Mouse (Mus musculus) liver, embryonic 15.5 days (tissue): Measurements from ENCODE around the gene Nid2. TPM values are rescaled to one million over a fixed set of nuclear protein-coding genes. Genes with fewer than 3 reads are reported as not detected.

Experiments used
- ATAC-seq: fragments of 200-750 bp; cut with Nextera tagmentation; 2 replicates; pipeline ENCODE4 v1.8.0; 2017; ENCODE audit warnings: moderate number of reproducible peaks, mild to moderate bottlenecking, moderate library complexity; ENCODE audit not compliant: insufficient read depth
- H3K27ac ChIP-seq: fragments of 300-500 bp; sonication (generic); replicated peaks from 2 replicates; pipeline ENCODE4 v1.5.1; 2015; ENCODE audit warnings: mild to moderate bottlenecking, inconsistent platforms
- H3K27me3 ChIP-seq: fragments of 300-500 bp; sonication (generic); 2 replicates; pipeline ENCODE4 v1.6.1; 2015; ENCODE audit warnings: mild to moderate bottlenecking, inconsistent platforms
- H3K36me3 ChIP-seq: fragments of 300-500 bp; sonication (generic); replicated peaks from 2 replicates; pipeline ENCODE4 v1.6.1; 2015; ENCODE audit warnings: moderate library complexity, mild to moderate bottlenecking, inconsistent platforms
- H3K4me1 ChIP-seq: fragments of 300-500 bp; sonication (generic); replicated peaks from 2 replicates; pipeline ENCODE4 v1.6.1; 2015; ENCODE audit warnings: inconsistent platforms
- H3K4me2 ChIP-seq: fragments of 300-500 bp; sonication (generic); 2 replicates; pipeline ENCODE4 v1.6.1; 2015; ENCODE audit warnings: moderate library complexity, mild to moderate bottlenecking, inconsistent platforms
- H3K4me3 ChIP-seq: fragments of 300-500 bp; sonication (generic); replicated peaks from 2 replicates; pipeline ENCODE4 v1.5.1; 2015; ENCODE audit warnings: mild to moderate bottlenecking, inconsistent platforms
- H3K9ac ChIP-seq: fragments of 300-500 bp; sonication (generic); 2 replicates; pipeline ENCODE4 v1.6.1; 2015; ENCODE audit warnings: moderate library complexity, mild to moderate bottlenecking, inconsistent platforms
- H3K9me3 ChIP-seq: fragments of 300-500 bp; sonication (generic); replicated peaks from 2 replicates; pipeline ENCODE4 v1.6.1; 2016; ENCODE audit warnings: inconsistent platforms
- WGBS: fragments of 180-500 bp; shearing (Covaris S2); methylation state at CpG from one replicate; pipeline ENCODE4 v1.1.7; 2015; ENCODE audit warnings: mixed read lengths; ENCODE audit not compliant: insufficient replicate concordance; 5-methylcytosine and 5-hydroxymethylcytosine counted together
- polyA plus RNA-seq: library from polyadenylated mRNA; unstranded; fragments of >200 nt; fragmentation: Nextera tagmentation; extraction: Ambion mirVana; gene quantifications from 2 replicates; pipeline ENCODE4 v1.2.1, GENCODE M21; 2015

The Nid2 gene
- polyA plus RNA-seq, 1 experiment from 2014 or later: 13.1 TPM

DNA sequence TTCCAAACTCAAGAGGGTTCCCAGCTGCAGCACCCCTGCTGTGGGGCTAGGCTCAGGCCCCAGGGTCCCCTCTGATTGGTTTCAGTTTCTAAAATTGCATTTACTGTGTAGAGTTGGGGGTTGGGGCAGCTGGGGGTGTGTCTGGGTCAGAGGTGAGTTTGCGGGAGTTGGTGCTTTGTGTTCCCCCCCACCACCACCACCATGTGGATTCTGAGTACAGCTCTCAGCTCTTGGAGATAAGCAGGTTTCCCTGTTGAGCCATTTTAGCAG lies 15.2 kb downstream of the Nid2 start:
- Histone ChIP-seq H3K27ac (no peak overlapping the region), H3K9me3 (no peaks in the 10 kb centered on the region), H3K9ac (no peak overlapping the region), H3K4me1 (peaks cover 58% of the 10 kb centered on the region), H3K4me3 (no peak overlapping the region), H3K36me3 (no peaks in the 10 kb centered on the region), H3K27me3 (no peaks in the 10 kb centered on the region), H3K4me2 (no peak overlapping the region)
- ATAC-seq: no peak
- 8% methylated on average over 1 of the region's 1 CpGs for WGBS

DNA sequence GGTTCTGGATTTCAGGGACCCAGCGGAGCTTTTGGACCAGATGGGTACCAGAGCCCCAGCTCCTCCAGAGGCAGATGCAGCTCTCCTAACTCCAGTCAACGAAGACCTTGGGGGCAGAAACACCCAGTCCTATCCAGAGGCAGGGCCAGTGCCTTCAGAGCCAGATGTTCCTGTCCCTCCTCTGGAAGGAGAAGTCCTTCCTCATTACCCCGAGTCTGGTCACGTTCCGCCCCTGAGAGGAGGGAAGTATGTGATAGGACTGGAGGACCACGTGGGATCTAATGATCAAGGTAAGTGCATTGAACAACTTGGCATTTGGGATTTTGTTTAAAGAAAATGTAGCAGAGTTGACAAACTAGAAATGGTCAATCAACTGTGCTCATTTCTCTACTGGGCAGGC lies 17.6 kb downstream of the Nid2 start:
- H3K36me3 ChIP-seq: no peaks in the 10 kb centered on the region
- H3K9ac ChIP-seq: no peak overlapping the region
- WGBS: 71% methylated on average over 6 of the region's 6 CpGs
- no peak overlapping the region for H3K4me2 ChIP-seq
- H3K9me3 ChIP-seq: no peaks in the 10 kb centered on the region
- H3K4me1 ChIP-seq: peaks cover 45% of the 10 kb centered on the region
- H3K27me3 ChIP-seq: no peaks in the 10 kb centered on the region
- no peak overlapping the region for H3K4me3 ChIP-seq
- no peak for ATAC-seq
- H3K27ac ChIP-seq: no peak overlapping the region

DNA sequence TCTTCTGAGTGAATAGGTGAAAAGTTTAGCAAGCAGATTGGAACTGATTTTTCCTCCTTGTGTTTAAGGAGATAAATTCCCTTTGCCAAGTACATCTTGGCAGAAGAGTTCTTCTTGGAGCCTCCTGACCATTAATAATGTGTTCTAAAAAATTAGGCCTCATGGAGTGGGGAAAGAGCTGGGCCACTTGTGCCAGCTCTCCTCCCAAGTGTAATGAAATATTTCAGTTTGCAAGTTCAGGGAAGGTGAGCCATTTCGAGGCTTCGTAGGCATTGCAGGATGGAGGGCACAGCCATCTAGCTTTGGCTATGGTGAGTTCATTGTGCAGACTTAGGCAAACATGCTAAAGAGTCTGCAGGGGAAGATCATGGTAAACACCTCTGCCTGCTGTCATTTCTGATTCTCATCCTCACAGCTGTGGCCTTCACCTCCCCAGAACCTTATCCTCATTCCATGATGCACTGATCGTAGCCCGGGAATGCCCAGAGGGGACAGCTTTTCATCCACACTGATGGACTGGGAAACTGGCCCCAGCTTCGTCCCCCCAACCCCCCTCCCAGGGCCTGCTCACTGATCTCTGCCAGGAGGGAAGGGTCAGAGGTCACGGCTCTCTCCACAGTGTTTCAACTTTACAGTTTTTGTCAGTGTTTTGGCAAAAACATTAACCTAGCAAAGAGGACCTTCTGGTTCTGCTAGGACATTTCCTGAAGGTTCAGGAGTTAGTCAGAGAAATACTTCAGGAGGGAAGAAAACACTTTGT lies 18.6 kb downstream of the Nid2 start:
- peaks cover 38% of the 10 kb centered on the region for H3K4me1 ChIP-seq
- WGBS: 62% methylated on average over 6 of the region's 6 CpGs
- no peak overlapping the region for H3K9ac ChIP-seq
- no peak overlapping the region for H3K4me2 ChIP-seq
- no peaks in the 10 kb centered on the region for H3K27me3 ChIP-seq
- no peaks in the 10 kb centered on the region for H3K9me3 ChIP-seq
- H3K36me3 ChIP-seq: no peaks in the 10 kb centered on the region
- H3K27ac ChIP-seq: no peak overlapping the region
- ATAC-seq: no peak
- no peak overlapping the region for H3K4me3 ChIP-seq

DNA sequence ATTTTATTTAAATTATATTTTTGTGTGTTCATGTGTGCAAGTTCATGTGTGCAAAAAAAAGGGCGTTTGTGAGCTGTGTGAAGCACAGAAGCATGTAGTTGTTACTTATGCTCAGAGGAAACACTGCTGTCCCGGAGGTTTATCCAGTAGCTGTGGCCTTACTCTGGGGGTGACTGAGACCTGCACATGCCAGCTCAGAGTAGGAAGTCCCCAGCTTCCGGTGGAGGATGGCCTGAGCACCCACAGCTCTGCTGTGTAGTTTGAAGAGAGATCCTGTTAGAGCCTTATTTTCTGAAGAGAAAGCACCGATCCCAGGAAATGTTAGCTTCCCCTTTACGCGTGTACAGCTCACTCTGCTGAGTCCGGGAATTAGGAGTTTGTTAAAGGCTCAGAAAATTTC lies 20.1 kb downstream of the Nid2 start:
- Histone ChIP-seq H3K4me3 (no peak overlapping the region), H3K27me3 (no peaks in the 10 kb centered on the region), H3K27ac (no peak overlapping the region), H3K36me3 (no peaks in the 10 kb centered on the region), H3K4me2 (no peak overlapping the region), H3K9me3 (no peaks in the 10 kb centered on the region), H3K9ac (no peak overlapping the region), H3K4me1 (peaks cover 25% of the 10 kb centered on the region)
- no peak for ATAC-seq
- 17% methylated on average over 7 of the region's 7 CpGs for WGBS

DNA sequence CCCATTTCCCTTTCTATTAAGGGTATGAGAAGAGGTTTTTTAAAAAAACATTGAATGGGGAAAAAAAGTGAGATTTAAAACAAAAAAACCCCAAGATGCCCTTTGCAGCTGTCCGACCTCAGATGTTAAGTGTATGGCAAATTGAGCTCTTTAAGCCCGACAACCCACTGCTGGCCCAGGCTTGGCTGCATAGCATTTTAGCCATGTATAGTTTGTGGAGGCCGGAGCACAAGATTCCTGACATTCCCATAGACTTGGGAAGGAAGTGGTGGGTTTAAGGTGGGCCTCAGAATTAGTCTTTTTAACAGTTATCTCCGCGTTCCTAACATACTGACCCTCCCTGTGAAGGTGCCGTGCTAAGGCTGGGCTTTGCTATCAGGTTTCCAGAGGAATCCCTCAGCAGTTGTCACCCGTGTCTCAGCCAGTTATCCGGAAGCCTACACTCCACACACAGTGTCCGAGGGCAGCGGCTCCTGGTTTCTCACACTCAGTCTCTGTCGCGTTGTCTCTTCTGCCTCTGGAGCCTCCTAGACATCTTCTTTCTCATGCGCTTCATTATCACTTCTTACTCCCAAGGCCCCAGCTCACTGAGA lies 23.1 kb downstream of the Nid2 start:
- no peak overlapping the region for H3K4me3 ChIP-seq
- H3K4me2 ChIP-seq: no peak overlapping the region
- no peaks in the 10 kb centered on the region for H3K27me3 ChIP-seq
- no peak overlapping the region for H3K27ac ChIP-seq
- no peaks in the 10 kb centered on the region for H3K9me3 ChIP-seq
- 71% methylated on average over 13 of the region's 13 CpGs for WGBS
- H3K9ac ChIP-seq: no peak overlapping the region
- peaks cover 4% of the 10 kb centered on the region; the same call in 1 of the 2 replicates for H3K36me3 ChIP-seq
- ATAC-seq: no peak
- peaks cover 16% of the 10 kb centered on the region for H3K4me1 ChIP-seq

DNA sequence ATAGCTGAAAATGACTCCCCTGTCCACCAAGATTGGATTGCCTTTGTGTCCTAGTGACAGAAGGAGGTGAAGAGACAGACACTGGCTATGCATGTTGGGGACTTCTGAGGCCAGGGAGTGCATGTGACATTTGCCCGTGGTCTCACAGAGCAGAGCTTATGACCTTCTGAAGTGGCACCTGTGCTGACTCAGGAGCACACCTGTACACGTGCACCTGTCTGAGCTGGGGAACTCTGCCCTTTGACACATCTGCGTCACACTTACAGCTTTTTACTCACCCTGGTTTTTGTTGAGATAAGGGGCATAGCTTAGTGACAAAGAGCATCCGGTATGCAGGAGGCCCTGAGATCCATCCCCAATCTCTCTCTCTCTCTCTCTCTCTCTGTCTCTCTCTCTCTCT lies 24.4 kb downstream of the Nid2 start:
- H3K4me2 ChIP-seq: no peak overlapping the region
- no peaks in the 10 kb centered on the region for H3K27me3 ChIP-seq
- no peak for ATAC-seq
- peaks cover 4% of the 10 kb centered on the region; the same call in 1 of the 2 replicates for H3K36me3 ChIP-seq
- no peak overlapping the region for H3K4me3 ChIP-seq
- WGBS: 70% methylated on average over 4 of the region's 4 CpGs
- peaks cover 6% of the 10 kb centered on the region; the same call in 1 of the 2 replicates for H3K4me1 ChIP-seq
- H3K9me3 ChIP-seq: no peaks in the 10 kb centered on the region
- no peak overlapping the region for H3K27ac ChIP-seq
- H3K9ac ChIP-seq: no peak overlapping the region

DNA sequence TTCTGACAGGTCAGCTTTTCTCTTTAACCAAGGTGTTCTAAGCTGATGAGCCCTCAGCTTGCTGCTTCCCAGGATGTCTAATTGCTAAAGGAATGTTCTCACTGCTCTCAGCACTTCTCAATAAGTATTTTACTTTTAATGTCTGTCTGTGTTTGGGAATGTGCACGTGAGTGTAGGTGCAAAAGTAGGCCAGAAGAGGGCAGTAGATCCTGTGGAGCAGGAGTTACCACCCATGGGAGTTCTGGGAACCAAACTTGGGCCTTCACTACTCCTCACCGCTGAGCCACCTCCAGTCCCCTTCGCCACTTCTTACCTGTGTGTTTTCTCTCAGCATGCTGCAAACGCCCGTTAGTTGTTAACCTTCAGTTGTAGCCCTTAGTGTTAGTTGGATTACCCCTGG lies 25.1 kb downstream of the Nid2 start:
- 85% methylated on average over 5 of the region's 5 CpGs for WGBS
- H3K4me2 ChIP-seq: no peak overlapping the region
- no peaks in the 10 kb centered on the region for H3K9me3 ChIP-seq
- H3K27me3 ChIP-seq: no peaks in the 10 kb centered on the region
- H3K36me3 ChIP-seq: peaks cover 4% of the 10 kb centered on the region; the same call in 1 of the 2 replicates
- H3K9ac ChIP-seq: no peak overlapping the region
- H3K4me1 ChIP-seq: peaks cover 2% of the 10 kb centered on the region; the same call in 1 of the 2 replicates
- no peak overlapping the region for H3K27ac ChIP-seq
- H3K4me3 ChIP-seq: no peak overlapping the region
- no peak for ATAC-seq

DNA sequence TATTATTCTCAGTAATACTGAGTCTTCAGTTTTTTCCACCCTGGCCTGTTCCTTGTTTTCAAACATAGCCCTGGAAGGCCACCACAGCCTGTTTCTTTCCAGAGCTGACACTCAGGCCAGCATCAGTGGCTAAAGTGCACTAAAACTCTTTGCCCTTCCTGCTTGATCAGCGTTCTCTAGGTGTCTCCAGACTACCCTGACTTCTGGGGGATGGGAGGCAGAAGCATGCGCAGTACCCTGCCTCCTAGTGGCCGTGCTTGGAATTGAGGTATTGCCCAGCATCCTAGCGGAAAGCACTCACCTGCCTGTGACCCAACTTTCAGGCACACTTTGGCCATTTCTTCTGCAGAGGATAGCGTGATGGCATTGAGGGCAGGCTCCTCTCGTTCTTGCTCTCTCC lies 25.8 kb downstream of the Nid2 start:
- Histone ChIP-seq H3K27me3 (no peaks in the 10 kb centered on the region), H3K36me3 (peaks cover 4% of the 10 kb centered on the region; the same call in 1 of the 2 replicates), H3K27ac (no peak overlapping the region), H3K4me3 (no peak overlapping the region), H3K9ac (no peak overlapping the region), H3K4me1 (peaks cover 2% of the 10 kb centered on the region; the same call in 1 of the 2 replicates), H3K4me2 (no peak overlapping the region), H3K9me3 (no peaks in the 10 kb centered on the region)
- WGBS: 49% methylated on average over 6 of the region's 6 CpGs
- no peak for ATAC-seq

DNA sequence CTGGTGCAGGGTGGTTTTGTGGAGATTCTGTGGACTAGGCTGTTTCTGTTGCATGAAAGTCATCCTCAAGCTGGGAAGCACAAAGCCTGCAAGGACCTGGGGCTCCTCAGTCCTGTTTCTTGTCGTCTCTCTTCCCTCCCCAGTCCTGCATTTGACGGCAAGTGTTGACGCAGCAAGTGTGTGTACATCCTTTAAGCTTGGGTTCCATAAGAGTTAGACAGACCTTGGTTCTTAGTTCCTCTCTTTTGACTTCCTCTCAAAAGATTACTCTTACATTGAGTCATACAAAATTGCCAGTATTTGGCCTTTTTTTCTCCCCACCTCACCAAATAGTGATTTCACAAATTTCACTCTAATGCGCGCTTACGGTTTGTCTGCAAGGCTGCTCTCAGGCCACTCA lies 26.3 kb downstream of the Nid2 start:
- no peak overlapping the region for H3K9ac ChIP-seq
- H3K4me3 ChIP-seq: no peak overlapping the region
- WGBS: 75% methylated on average over 6 of the region's 6 CpGs
- H3K4me1 ChIP-seq: peaks cover 2% of the 10 kb centered on the region; the same call in 1 of the 2 replicates
- no peaks in the 10 kb centered on the region for H3K9me3 ChIP-seq
- H3K27ac ChIP-seq: no peak overlapping the region
- no peak overlapping the region for H3K4me2 ChIP-seq
- H3K27me3 ChIP-seq: no peaks in the 10 kb centered on the region
- peaks cover 4% of the 10 kb centered on the region; the same call in 1 of the 2 replicates for H3K36me3 ChIP-seq
- no peak for ATAC-seq

DNA sequence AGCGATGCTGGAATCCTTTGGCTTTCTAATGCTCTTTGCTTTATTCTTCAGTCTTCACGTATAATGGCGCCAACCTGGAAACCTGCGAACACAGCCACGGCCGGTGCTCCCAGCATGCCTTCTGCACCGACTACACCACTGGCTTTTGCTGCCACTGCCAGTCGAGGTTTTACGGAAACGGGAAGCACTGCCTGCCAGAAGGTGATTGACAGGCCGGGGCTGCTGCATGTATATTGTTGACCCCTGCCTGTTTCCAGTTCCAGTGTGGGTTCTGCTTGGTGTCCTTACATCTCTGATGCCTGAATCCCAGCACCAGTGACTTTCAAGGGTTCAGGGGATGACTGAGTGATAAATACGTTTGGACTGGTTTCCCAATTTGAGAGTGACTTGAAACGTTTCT lies 26.9 kb downstream of the Nid2 start:
- H3K9me3 ChIP-seq: no peaks in the 10 kb centered on the region
- 52% methylated on average over 13 of the region's 13 CpGs for WGBS
- H3K4me3 ChIP-seq: no peak overlapping the region
- H3K27me3 ChIP-seq: no peaks in the 10 kb centered on the region
- peaks cover 4% of the 10 kb centered on the region; the same call in 1 of the 2 replicates for H3K36me3 ChIP-seq
- no peak overlapping the region for H3K4me2 ChIP-seq
- peaks cover 2% of the 10 kb centered on the region; the same call in 1 of the 2 replicates for H3K4me1 ChIP-seq
- no peak overlapping the region for H3K9ac ChIP-seq
- no peak for ATAC-seq
- no peak overlapping the region for H3K27ac ChIP-seq

DNA sequence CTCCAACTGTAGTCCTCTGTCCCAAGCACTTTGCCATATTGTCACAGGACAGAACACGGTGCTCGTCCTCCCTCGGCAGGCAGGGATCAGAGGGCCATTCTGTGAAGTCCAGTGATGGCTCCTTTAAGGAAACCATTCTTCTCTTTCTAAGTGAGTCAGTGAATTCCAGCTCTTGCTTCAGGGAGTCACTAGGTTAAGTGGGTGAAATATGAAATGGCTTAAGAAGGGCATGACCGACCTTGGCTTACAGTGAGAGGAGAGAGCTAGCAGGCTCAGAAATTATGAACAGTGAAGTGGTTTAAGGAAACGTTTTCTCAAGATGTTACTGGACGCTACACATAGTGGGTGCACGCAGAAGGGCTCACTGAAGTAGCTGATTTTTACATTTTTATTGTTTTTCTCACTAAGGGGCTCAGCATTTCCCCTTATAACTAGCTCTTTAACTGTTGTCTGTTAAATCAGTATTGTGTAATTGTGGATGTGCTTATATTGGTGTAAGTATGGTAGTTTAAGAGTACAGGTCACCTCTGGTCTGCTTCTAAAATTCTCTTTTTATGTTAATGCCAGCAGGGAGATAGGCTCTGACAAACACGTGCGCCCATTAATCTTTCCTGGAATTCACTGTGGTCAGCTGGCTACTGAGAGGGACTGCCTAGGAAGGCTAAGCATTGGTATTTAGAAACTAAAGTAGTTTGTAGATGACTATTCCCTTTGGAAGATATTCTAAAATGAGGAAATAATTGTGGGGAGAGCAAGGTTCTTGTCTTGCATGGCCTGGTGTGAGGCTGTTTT lies 34.9 kb downstream of the Nid2 start:
- H3K4me1 ChIP-seq: no peaks in the 10 kb centered on the region
- H3K4me2 ChIP-seq: no peak overlapping the region
- H3K27me3 ChIP-seq: no peaks in the 10 kb centered on the region
- no peak for ATAC-seq
- no peak overlapping the region for H3K4me3 ChIP-seq
- 64% methylated on average over 9 of the region's 9 CpGs for WGBS
- no peaks in the 10 kb centered on the region for H3K9me3 ChIP-seq
- no peak overlapping the region for H3K9ac ChIP-seq
- no peaks in the 10 kb centered on the region; the same call in 1 of the 2 replicates for H3K36me3 ChIP-seq
- H3K27ac ChIP-seq: no peak overlapping the region
